Mouse (Mus musculus) Patski (cell line): ENCODE measurements around the gene Nbas. TPM values are rescaled to one million over a fixed set of nuclear protein-coding genes. Genes with fewer than 3 reads are reported as not detected.

Experiments
- ATAC-seq: fragments of 100-300 bp; one replicate; pipeline ENCODE4 v1.8.0; 2021
- CTCF ChIA-PET: fragments of 350-600 bp; sonication (Branson Sonifier 250); formaldehyde crosslinking; loops from one replicate; lab custom pipeline; 2022; ENCODE audit warnings: inconsistent platforms; lab: Charles Lee
- POLR2A ChIA-PET: fragments of 350-600 bp; sonication (Branson Sonifier 250); formaldehyde crosslinking; loops from one replicate; lab custom pipeline; 2022; ENCODE audit warnings: antibody characterized with exemption, inconsistent platforms; lab: Charles Lee
- DNase-seq: peaks from one replicate; pipeline ENCODE4 v3.0.0-alpha.2; 2011; ENCODE audit warnings: low read depth, low spot score
- H3K27me3 ChIP-seq: fragments of 371-371 bp; one replicate; pipeline ENCODE4 v1.5.1; 2021
- CTCF ChIP-seq: fragments of 100-300 bp; IDR thresholded peaks from one replicate; pipeline ENCODE4 v1.5.1; 2021
- in situ Hi-C: fragments of 300-500 bp; cut with MboI; formaldehyde crosslinking; loops from 3 replicates; pipeline ENCODE4 v1.11.1; 2018; ENCODE audit warnings: low pct_unique_long_range_greater_than_20kb, mixed read lengths
- polyA plus RNA-seq: library from polyadenylated mRNA; unstranded; gene quantifications from one replicate; pipeline ENCODE4 v1.2.3, GENCODE M21; 2021

The Nbas gene
- polyA plus RNA-seq, 1 experiment from 2014 or later, result 16.1 TPM

DNA sequence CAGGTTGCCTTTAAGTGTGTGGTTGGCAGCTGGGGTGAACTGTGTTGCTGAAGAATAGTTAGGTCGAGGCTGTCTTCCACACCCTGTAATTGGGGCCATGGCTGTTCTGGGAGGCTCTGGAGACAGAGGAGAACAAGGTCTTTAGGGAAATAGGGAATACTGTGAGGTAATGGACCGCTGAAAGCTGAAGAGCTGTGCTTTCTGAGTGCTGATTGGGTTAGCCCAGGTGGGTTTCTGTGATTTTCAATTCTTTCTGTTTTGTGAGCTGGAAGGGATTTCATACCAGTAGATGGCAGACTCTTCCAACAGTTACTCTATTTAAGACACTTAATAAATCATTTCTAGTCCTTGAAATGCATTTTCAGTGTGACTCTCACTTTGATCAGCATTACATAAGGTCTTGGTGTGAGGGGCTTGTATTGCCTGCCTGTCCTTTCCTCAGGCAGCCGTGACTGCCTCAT lies 24.5 kb downstream of the Nbas start:
- in situ Hi-C loops, result no loop called here
- ChIA-PET POLR2A (interaction anchor here (1.2 kb wide), 1 partner anchor 12 kb away, joined by 3 read pairs; no protein-coding TSS in a partner anchor), CTCF (interaction anchor here (1.7 kb wide), 1 partner anchor 20 kb away, joined by 6 read pairs; no protein-coding TSS in a partner anchor)
- H3K27me3 ChIP-seq, result no peaks in the 10 kb centered on the region
- peak; percentile 27 for TF ChIP-seq CTCF
- no peak for DNase-seq
- ATAC-seq, result no peak

DNA sequence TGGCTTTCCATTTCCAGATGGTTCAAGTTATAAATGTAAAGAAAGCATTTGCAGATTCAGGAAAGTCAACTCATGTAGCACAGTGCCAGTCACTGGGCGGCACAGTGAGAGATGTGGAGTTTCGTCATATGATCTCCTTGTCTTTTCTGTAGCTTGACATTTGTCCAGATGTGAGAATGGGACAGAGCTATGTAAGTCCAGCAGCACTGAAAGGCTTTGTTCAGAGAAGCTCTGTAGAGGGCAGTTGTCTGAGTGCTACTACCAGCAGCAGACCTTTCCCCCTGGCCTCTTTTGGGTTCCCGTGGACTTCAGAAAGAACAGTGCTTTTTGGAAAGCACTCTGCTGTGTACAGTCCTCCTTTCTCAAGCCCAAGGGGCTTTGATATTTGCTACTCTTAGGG lies 34.1 kb downstream of the Nbas start:
- CTCF ChIA-PET, result interaction anchor here (0.9 kb wide), 1 partner anchor 23 kb away, joined by 4 read pairs; no protein-coding TSS in a partner anchor
- ATAC-seq (no peak), DNase-seq (no peak)
- no peak for TF ChIP-seq CTCF
- POLR2A ChIA-PET, result no interaction called here
- H3K27me3 ChIP-seq, result no peaks in the 10 kb centered on the region
- in situ Hi-C loops, result no loop called here

DNA sequence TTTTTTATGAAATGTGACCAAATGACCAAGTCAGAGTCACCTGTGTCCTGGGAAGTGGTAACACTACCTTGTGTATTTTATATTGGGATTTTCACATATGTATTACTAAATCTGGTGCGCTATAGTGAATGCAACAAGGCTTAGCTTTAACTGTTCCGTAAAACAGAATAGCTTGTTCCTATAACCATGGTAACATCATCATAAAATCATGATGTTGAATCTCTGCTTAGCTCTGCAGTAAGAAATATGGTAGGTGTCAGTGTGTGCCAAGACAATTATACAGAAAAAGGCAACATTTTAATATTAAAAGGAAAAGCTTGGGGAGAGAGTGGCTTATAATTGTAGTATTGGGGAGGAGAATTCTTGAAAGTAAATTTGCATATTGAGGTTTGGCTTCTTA lies 45.0 kb downstream of the Nbas start:
- H3K27me3 ChIP-seq, result no peaks in the 10 kb centered on the region
- TF ChIP-seq CTCF, result no peak
- CTCF ChIA-PET, result no interaction called here
- POLR2A ChIA-PET, result no interaction called here
- in situ Hi-C loops, result no loop called here
- ATAC-seq (no peak), DNase-seq (no peak)

DNA sequence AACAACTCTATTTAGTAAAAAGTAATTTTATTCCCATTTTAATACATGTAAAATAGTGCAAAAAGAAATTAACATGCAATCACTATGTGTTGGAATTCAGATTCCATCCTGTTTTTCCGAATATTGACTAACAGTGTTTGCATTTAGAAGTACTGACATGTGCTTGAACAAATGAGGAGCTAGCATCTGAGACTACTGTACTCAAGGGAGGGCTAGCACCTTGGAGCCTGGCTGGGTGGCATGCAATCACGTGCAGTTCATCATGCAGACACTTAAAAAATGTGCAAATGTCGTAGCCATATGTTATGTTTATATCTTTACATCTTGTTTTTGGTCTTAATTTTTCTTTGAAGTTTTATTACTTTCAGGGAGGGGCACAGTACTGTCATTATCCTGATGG lies 45.5 kb downstream of the Nbas start:
- no peak for DNase-seq
- POLR2A ChIA-PET, result no interaction called here
- in situ Hi-C loops, result no loop called here
- TF ChIP-seq CTCF, result no peak
- no peak for ATAC-seq
- H3K27me3 ChIP-seq, result no peaks in the 10 kb centered on the region
- CTCF ChIA-PET, result interaction anchor here (1.4 kb wide), 1 partner anchor 9 kb away, joined by 3 read pairs; no protein-coding TSS in a partner anchor

DNA sequence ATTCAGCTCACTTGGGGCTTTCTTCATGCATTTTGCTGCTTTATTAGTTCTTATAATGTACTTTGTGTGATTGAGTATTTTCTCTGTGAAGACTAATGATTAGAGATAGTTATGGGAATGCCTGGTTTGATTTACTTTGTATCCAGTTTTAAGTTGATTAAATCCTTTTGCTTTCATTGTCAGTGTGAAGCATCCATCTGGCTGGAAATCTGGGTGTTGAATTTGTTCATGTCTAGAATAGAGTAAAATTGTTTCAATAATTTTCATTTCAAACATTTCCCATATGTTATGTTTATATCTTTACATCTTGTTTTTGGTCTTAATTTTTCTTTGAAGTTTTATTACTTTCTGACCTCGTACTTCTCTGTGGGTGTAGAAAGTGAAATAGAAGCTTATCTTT lies 46.1 kb downstream of the Nbas start:
- POLR2A ChIA-PET, result no interaction called here
- ATAC-seq, result no peak
- in situ Hi-C loops, result no loop called here
- no peak for DNase-seq
- H3K27me3 ChIP-seq, result no peaks in the 10 kb centered on the region
- CTCF ChIA-PET, result interaction anchor here (1.4 kb wide), 1 partner anchor 9 kb away, joined by 3 read pairs; no protein-coding TSS in a partner anchor
- no peak for TF ChIP-seq CTCF

DNA sequence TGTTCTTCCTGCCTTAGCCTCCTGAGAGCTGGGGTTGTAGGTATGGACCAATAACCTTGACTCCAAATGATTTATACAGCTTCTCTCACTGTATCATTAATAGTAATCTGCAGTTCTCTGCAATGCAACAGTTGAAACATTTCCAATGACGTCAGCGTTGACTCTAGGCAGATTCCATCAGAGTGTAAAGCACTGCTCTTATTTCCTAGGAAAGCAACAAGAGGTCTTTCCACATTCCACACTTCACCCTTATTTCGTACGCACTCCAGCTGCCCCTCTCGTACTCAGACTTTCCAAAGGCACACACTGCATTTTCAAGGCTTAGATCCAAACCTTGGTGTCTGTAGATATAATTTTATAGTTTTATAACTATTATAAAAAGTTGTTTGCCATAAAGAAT lies 73.6 kb downstream of the Nbas start:
- TF ChIP-seq CTCF, result no peak
- DNase-seq (no peak), ATAC-seq (no peak)
- in situ Hi-C loops, result no loop called here
- POLR2A ChIA-PET, result no interaction called here
- CTCF ChIA-PET, result no interaction called here
- H3K27me3 ChIP-seq, result no peaks in the 10 kb centered on the region

DNA sequence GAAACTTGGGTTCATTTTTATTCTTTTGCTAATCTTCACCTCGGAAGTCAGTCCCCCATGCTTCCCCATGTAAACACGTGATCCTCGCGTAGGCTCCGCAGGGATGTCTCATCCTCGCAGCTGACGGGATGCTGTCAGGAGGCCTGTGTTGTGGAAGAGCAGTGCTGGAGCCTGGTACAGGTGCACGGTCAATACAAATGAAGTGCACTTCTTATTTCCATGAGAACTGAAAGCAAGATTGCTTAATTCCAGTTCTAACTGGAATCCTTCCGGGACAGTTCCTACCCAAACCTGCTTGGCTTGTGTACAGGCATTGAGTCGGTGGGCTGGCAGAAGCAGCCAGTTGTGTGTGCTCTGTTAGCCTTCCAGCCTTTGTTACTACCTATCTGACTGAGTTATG lies 87.3 kb downstream of the Nbas start:
- DNase-seq, result no peak
- POLR2A ChIA-PET, result no interaction called here

DNA sequence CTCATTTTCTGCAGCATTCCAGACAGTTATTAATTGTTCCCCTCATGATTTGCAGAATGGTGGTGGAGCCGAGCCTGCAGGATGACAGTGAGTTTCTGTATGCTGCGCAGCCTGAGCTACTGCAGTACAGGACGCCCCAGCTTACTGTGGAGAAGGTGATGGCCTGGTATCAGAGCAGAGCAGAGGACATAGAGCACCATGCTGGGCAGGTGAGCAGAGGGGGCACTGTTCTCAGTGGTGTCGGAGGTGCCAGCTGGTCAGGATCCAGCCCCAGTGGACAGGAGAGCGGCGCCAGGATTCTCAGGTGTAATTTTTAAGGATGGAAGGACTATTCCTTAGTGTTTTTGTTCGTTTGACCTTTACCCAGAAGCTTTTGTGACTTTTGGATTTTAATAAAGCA lies 87.8 kb downstream of the Nbas start:
- ChIA-PET POLR2A (no interaction called here), CTCF (no interaction called here)
- H3K27me3 ChIP-seq, result no peaks in the 10 kb centered on the region
- no peak for TF ChIP-seq CTCF
- in situ Hi-C loops, result no loop called here
- ATAC-seq (no peak), DNase-seq (no peak)

More for the DNA sequence above, 87.3 kb downstream of the Nbas start:
- CTCF ChIA-PET, result no interaction called here
- no peaks in the 10 kb centered on the region for H3K27me3 ChIP-seq
- in situ Hi-C loops, result no loop called here
- ATAC-seq, result no peak
- no peak for TF ChIP-seq CTCF

DNA sequence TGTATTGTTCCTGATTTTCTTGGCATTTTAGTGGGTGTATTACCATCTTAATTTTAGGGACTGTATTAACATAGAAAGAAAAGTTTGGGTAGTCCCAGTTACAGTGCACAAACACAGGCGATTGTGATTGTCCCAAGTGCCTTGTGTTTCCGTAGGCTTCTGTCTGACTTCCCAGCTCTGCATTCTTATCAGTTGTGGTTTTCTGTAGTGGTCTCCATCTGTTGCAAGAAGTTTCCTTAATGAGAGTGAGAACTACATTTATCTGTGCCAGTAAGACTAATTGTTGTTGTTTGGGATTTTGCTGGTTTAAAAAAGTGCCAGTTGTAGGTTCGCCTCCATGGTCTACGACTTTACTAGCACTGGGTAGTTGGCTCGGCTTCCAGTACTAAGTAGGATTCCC lies 88.3 kb downstream of the Nbas start:
- no peaks in the 10 kb centered on the region for H3K27me3 ChIP-seq
- no peak for TF ChIP-seq CTCF
- CTCF ChIA-PET, result no interaction called here
- ATAC-seq (no peak), DNase-seq (no peak)
- in situ Hi-C loops, result no loop called here
- POLR2A ChIA-PET, result no interaction called here

DNA sequence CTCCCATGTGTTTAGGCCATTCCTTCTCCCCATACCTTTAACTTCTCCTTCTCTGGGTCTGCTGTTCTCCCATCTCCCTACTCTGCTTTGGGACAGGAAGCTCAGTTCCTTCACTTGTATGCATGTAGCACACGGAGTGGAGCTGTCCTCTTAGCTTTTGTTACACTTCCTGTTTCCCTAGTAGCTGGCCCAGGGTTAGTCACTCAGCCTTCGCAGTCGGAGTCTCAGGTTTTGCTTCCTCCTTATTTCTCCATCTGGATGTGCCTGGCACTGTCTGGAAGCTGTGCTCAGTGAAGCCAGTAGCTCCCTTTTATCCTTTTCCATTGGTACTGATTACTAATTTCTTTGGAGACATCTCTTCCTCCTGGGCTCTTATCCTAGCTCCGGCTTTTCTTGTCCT lies 89.9 kb downstream of the Nbas start:
- no peaks in the 10 kb centered on the region for H3K27me3 ChIP-seq
- no peak for DNase-seq
- CTCF ChIA-PET, result no interaction called here
- POLR2A ChIA-PET, result no interaction called here
- TF ChIP-seq CTCF, result no peak
- ATAC-seq, result no peak
- in situ Hi-C loops, result no loop called here

DNA sequence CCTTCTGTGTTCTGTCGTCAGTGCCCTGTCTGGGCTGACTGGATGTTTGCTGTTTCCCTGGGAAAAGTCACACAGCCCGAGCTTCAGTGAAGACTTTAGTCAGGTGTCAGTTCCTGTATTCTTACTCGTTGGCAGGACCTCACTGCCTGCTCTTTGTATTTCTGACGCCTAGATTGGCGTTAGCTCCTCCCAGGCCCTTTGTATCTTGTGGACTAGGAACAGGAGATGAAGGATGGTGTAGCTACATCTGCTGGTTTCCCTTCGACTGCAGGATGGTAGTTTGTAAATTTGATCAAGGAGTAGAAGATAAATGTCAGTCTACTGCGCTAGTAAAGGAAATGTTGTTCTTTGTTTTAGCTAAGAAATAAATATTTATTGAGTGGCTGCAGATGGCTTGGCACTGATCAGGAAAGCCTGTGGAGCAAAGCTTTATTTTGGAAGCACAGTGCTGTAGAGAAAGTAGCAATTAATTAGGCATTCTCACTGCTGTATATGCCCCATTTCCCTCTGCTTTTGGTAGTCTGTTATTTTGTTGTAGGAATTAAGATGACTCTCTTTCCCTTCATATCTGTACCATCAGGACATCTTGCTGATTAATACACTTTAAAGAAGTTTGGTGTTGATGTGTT lies 91.4 kb downstream of the Nbas start:
- ATAC-seq, result no peak
- POLR2A ChIA-PET, result no interaction called here

DNA sequence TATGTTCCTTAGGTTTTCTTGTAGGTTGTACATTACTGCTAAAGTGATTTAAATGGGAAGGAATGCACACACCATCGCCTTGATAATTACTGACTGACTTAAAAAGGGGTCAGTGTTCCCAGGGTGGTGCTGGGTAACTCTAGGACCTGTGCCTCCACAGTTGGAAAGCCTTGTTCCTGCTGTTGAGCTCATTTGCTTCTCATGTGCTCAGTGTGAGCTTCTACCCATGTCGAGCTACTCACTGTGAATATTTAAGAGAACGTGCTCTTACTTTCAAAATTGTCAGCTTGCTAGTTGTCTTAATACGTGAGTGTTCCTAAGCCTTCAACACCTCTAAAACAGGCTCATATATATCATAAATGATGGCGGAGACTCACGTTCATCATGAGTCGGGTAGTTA lies 112.6 kb downstream of the Nbas start:
- no peak for DNase-seq
- ChIA-PET POLR2A (no interaction called here), CTCF (no interaction called here)
- in situ Hi-C loops, result no loop called here
- H3K27me3 ChIP-seq, result no peaks in the 10 kb centered on the region
- no peak for TF ChIP-seq CTCF
- ATAC-seq, result no peak

More for the DNA sequence above, 91.4 kb downstream of the Nbas start:
- CTCF ChIA-PET, result interaction anchor here (1.3 kb wide), 1 partner anchor 11 kb away, joined by 3 read pairs; no protein-coding TSS in a partner anchor
- in situ Hi-C loops, result no loop called here
- no peak for TF ChIP-seq CTCF
- H3K27me3 ChIP-seq, result no peaks in the 10 kb centered on the region
- no peak for DNase-seq
